Mouse (Mus musculus) CD4-positive, CD25-positive, alpha-beta regulatory T cell, adult 2 months (primary cell): ENCODE measurements around the gene Oser1.

Source experiments
- DNase-seq: peaks from one replicate; pipeline ENCODE4 v3.0.0-alpha.2; 2012; ENCODE audit warnings: low read depth, low spot score

Oser1 gene

DNA sequence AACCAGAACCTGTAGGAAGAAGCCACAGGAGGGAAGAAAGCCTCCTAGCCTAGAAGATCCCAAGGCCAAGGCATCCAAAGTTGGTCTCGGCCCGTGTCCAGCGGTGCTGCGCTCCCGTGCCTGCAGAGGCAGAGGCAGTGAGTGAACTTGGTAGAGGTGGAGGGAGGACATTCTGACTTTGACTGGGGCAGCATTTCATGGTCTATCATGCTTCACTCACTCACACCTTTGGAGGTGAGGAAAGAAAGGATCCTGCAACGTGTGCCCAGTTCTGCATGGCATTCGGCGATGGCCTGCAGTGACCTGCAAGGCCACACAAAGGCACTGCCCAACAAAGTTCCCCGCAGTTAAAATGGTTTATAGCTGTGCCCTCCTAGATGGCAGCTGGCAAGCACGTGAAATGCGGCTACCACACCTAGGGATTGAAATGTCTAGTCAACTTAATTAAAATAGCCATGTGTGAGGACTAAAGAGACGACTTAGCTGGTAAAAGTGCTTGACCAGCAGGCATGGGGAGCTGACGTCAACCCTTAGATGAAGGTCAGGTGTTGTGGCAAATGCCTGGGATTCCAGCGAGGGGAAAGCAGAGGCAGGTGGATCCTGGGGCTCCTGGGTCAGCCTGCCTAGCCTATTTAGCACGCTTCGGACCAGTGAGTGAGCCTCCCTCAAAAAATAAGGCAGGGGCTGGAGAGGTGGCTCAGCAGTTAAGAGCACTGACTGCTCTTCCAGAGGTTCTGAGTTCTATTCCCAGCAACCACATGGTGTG lies 63.5 kb downstream of the Oser1 start:
- no peak for DNase-seq

DNA sequence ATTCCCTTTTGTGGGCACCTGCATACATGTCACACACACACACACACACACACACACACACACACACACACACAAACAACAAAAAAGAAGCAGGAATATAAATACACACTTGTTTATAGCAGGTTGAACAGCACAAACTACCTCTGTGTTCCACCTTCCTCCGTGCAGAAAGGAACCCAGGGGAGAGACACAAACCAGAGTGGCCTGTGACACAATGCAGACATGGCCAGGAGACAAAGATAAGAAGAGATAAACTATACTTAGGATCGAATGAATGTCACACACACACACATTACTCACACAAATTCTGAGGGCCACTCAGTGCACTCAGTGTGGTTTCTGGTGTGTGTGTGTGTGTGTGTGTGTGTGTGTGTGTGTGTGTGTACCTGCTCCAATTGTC lies 65.2 kb downstream of the Oser1 start:
- no peak for DNase-seq

DNA sequence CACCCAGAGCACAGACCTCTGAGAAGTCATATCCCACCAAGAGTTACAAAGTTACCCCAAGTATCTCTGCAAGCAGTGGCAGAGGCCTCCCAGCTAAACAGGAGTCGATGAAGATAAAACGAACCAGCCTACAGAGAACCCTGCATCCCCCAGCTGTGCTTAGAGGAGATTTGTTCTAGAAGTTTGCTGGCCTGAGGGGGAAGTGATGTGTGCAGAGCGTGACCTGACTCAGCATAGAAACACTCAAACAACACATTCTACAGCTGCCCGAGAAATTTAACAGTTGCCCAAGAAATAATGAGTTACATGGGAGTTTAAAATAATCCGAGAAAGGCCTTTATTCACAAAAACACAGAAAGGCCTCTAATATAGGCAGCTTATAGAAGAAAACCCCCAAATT lies 65.8 kb downstream of the Oser1 start:
- no peak for DNase-seq

DNA sequence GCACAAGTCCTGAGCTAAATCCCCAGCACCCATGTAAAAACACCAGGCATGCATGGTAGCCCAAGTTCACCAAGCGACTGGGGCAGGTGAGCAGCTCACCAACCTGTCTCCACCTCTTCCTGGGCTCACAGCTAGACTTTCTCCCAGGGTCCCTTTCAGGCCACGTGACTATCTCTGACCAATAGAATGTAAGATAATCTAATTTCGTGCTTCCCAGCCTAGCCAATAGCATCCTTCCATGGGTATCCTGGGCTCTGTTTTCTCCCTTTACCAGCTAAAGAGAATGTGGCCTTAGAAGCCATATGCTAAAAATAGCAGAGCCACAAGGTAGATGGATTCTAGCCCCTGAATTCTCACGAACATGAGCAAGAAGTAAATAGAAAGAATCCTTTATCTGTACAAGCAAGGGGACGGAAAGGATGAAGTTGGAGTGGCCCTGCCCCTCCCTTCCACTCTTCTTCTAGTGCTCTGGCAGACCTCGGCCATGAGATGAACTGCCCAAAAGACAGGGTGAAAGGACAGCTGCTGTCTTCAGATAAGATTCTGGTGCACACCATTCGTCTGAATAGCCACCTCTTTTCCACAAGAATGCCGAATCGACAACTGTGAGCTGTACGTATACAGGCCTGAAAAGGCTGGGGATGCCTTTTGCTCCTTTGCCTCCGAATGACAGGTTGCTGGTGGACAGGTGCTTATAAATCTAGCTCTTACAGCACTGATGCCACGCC lies 68.2 kb downstream of the Oser1 start:
- no peak for DNase-seq
